Mouse (Mus musculus) hematopoietic stem cell, adult 5-6 weeks (primary cell): ENCODE data around the gene Copg1. TPM values are rescaled to one million over a fixed set of nuclear protein-coding genes. Genes with fewer than 3 reads are reported as not detected.
"Not testable (repeated sequence)": the region's sequence is repeated elsewhere in the genome, so short reads cannot be mapped to it uniquely, and the experiment has no call there.

Source experiments
- ATAC-seq, 2 experiments: fragments of 125-278 bp in 1 of 2; replicated peaks in 1 of 2; 2 replicates each; pipeline ENCODE4 v1.8.0; 2016 to 2017; ENCODE audit warnings: inconsistent platforms in 2 of 2, mild to moderate bottlenecking in 2 of 2, moderate number of reproducible peaks in 2 of 2, low read depth in 1 of 2, moderate TSS enrichment in 1 of 2; ENCODE audit not compliant: low FRiP score in 2 of 2, poor library complexity in 2 of 2, severe bottlenecking in 2 of 2, insufficient read depth in 1 of 2, low TSS enrichment in 1 of 2
- total RNA-seq: library from RNA; stranded (forward); fragments of 172-1452, 232-1000 nt; gene quantifications from 2 replicates; pipeline ENCODE4 v1.2.3, GENCODE M21; 2017

The Copg1 gene
- total RNA-seq, 1 experiment from 2014 or later, result 70.8 TPM

- peak; percentile 73 to 80 for ATAC-seq
These were observed 28.3 kb downstream of the Copg1 start for GRCm38 (mm10) chr6:87915939-87916338.

GRCm38 (mm10) chr6:87921201-87921600, 33.6 kb downstream of the Copg1 start:
- no peak for ATAC-seq

GRCm38 (mm10) chr6:87923624-87924023, 36.0 kb downstream of the Copg1 start:
- ATAC-seq, result peak in 1 of 2 experiments; percentile 37; a peak in 1 of 4 replicates

GRCm38 (mm10) chr6:87935037-87935436, 47.4 kb downstream of the Copg1 start:
- no peak for ATAC-seq

GRCm38 (mm10) chr6:87937178-87937788, 49.7 kb downstream of the Copg1 start:
- no peak for ATAC-seq

- ATAC-seq, result no peak
These were observed 51.3 kb downstream of the Copg1 start for GRCm38 (mm10) chr6:87938941-87939340.

- no peak for ATAC-seq
These were observed 54.6 kb downstream of the Copg1 start for GRCm38 (mm10) chr6:87942179-87942578.

- not testable (repeated sequence) for ATAC-seq
These were observed 74.8 kb downstream of the Copg1 start for GRCm38 (mm10) chr6:87962457-87962856.

Other genes starting within 250 kb of the Copg1 start
- gene Aplf, start 215.6 kb upstream of the Copg1 start, total RNA-seq, result 16.6 and 20.9 TPM in 2 replicates
- gene Efcc1, start 156.9 kb upstream of the Copg1 start, total RNA-seq, result 14.8 and 30.7 TPM in 2 replicates
- gene Gp9, start 109.7 kb upstream of the Copg1 start, total RNA-seq, result 3.6 and 9.3 TPM in 2 replicates
- gene Rab43, start 75.7 kb upstream of the Copg1 start, total RNA-seq, result 17.5 and 27.6 TPM in 2 replicates
- 18.1 and 24.7 TPM in 2 replicates for gene Gm45140, start 52.0 kb upstream of the Copg1 start, total RNA-seq
- gene Isy1, start 49.0 kb upstream of the Copg1 start, total RNA-seq, result 131 and 197 TPM in 2 replicates
- 1,326 and 1,457 TPM in 2 replicates for gene Cnbp, start 36.7 kb upstream of the Copg1 start, total RNA-seq
- 31.2 and 75.3 TPM in 2 replicates for gene Hmces, start 26.1 kb downstream of the Copg1 start, total RNA-seq
- gene H1fx, start 93.8 kb downstream of the Copg1 start, total RNA-seq, result 0.45 and 3.4 TPM in 2 replicates
- gene Rab7, start 157.5 kb downstream of the Copg1 start, total RNA-seq, result 73.6 and 77.2 TPM in 2 replicates
- gene Rpn1, start 196.7 kb downstream of the Copg1 start, total RNA-seq, result 120 and 155 TPM in 2 replicates